ENCODE assay signal across 9 mouse cellular contexts in genomic region chr11:51059151-51059571, GRCm38 (mm10). TPM values are rescaled to one million over a fixed set of nuclear protein-coding genes. Genes with fewer than 3 reads are reported as not detected.
DNase-seq lines count a peak whose midpoint lies in the region; ATAC-seq and TF ChIP-seq lines count a peak whose summit lies in the region.
"Had no signal": no experiment of that assay in that cellular context is flagged by ENCODE, and none has a peak within 500 bp of the region (broad histone marks: within the 10 kb centered on the region; RNA-seq: fewer than 3 reads in every experiment).

Gene Zfp354a (plus strand): TSS chr11:51059257.

- H3K4me2 ChIP-seq in heart, embryonic 11.5 days, result peak within 1 kb of the TSS; percentile 72
- H3K4me2 ChIP-seq in kidney, embryonic 15.5 days, result peak within 1 kb of the TSS; percentile 83
- peak within 1 kb of the TSS; percentile 83 for H3K4me2 ChIP-seq in limb, embryonic 13.5 days (replicated peaks)
- H3K4me2 ChIP-seq in midbrain, postnatal 0 days (ENCODE audit: low read depth, low read length, poor library complexity, severe bottlenecking), result peak within 1 kb of the TSS; percentile 77

- H3K27ac ChIP-seq in embryonic fibroblast, embryonic 13.5 days (ENCODE audit: insufficient read depth, low read length), result no peak within 1 kb of the TSS
- H3K27ac ChIP-seq in heart, embryonic 11.5 days (ENCODE audit: low read depth, low read length), result peak within 1 kb of the TSS; percentile 64
- H3K27ac ChIP-seq in kidney, embryonic 15.5 days, result peak within 1 kb of the TSS; percentile 59; the same call in 1 of the 2 replicates
- no peak within 1 kb of the TSS for H3K27ac ChIP-seq in limb, embryonic 13.5 days
- peak within 1 kb of the TSS; percentile 70 for H3K27ac ChIP-seq in midbrain, postnatal 0 days (ENCODE audit: low read depth, low read length)

- H3K9me3 ChIP-seq in heart, embryonic 11.5 days (replicated peaks; ENCODE audit: control insufficient read depth, low read length), result no peaks in the 10 kb centered on the region
- H3K9me3 ChIP-seq in kidney, embryonic 15.5 days (replicated peaks), result no peaks in the 10 kb centered on the region
- no peaks in the 10 kb centered on the region for H3K9me3 ChIP-seq in limb, embryonic 13.5 days
- H3K9me3 ChIP-seq in midbrain, postnatal 0 days (ENCODE audit: low read length), result no peaks in the 10 kb centered on the region

- H3K4me1 ChIP-seq in embryonic fibroblast, embryonic 13.5 days (ENCODE audit: control insufficient read depth, insufficient read depth, low read length), result peaks cover 5% of the 10 kb centered on the region
- peaks cover 4% of the 10 kb centered on the region for H3K4me1 ChIP-seq in heart, embryonic 11.5 days (ENCODE audit: control insufficient read depth, insufficient read depth, low read length)
- H3K4me1 ChIP-seq in kidney, embryonic 15.5 days, result peaks cover 8% of the 10 kb centered on the region
- H3K4me1 ChIP-seq in limb, embryonic 13.5 days, result peaks cover 8% of the 10 kb centered on the region
- H3K4me1 ChIP-seq in midbrain, postnatal 0 days (ENCODE audit: insufficient read depth, low read length), result 0 out of 2 replicates have a peak, but pooled peaks cover 3% of the 10 kb centered on the region

- H3K4me3 ChIP-seq in embryonic fibroblast, embryonic 13.5 days (ENCODE audit: insufficient read depth, low read length), result peak within 1 kb of the TSS; percentile 94
- H3K4me3 ChIP-seq in heart, embryonic 11.5 days (ENCODE audit: low read depth, low read length), result peak within 1 kb of the TSS; percentile 86
- peak within 1 kb of the TSS; percentile 67 for H3K4me3 ChIP-seq in kidney, embryonic 15.5 days (replicated peaks)
- peak within 1 kb of the TSS; percentile 77 for H3K4me3 ChIP-seq in limb, embryonic 13.5 days
- H3K4me3 ChIP-seq in midbrain, postnatal 0 days (ENCODE audit: low read depth, low read length), result peak within 1 kb of the TSS; percentile 80

- peaks cover 3% of the 10 kb centered on the region; the same call in 1 of the 2 replicates for H3K36me3 ChIP-seq in heart, embryonic 11.5 days (ENCODE audit: control insufficient read depth, insufficient read depth, low read length)
- peaks cover 28% of the 10 kb centered on the region for H3K36me3 ChIP-seq in kidney, embryonic 15.5 days
- peaks cover 29% of the 10 kb centered on the region for H3K36me3 ChIP-seq in limb, embryonic 13.5 days
- peaks cover 17% of the 10 kb centered on the region for H3K36me3 ChIP-seq in midbrain, postnatal 0 days (ENCODE audit: insufficient read depth, low read length)
- H3K36me3 ChIP-seq: G1E had no signal

- peak; percentile 66 for DNase-seq in 3T3-L1 (ENCODE audit: low read depth, low spot score)
- DNase-seq in brain, adult 2 months (ENCODE audit: low read depth, low spot score), result peak; percentile 95
- DNase-seq in midbrain, postnatal 0 days (ENCODE audit: low spot score), result peak; percentile 89
- peak; percentile 82 for DNase-seq in testis, postnatal 10 days (ENCODE audit: low spot score)

- 0% methylated on average over 32 of the region's 32 CpGs for WGBS in heart, embryonic 11.5 days (ENCODE audit: insufficient replicate concordance)
- 0% methylated on average over 32 of the region's 32 CpGs for WGBS in kidney, embryonic 15.5 days
- WGBS in limb, embryonic 13.5 days, result under 1% methylated on average over 32 of the region's 32 CpGs
- under 1% methylated on average over 30 of the region's 32 CpGs for WGBS in midbrain, postnatal 0 days

- peak; percentile 87 for ATAC-seq in heart, embryonic 11.5 days (replicated peaks; ENCODE audit: insufficient number of reproducible peaks, low FRiP score, low TSS enrichment)
- ATAC-seq in kidney, embryonic 15.5 days (replicated peaks; ENCODE audit: low FRiP score), result peak; percentile 96
- peak; percentile 92 for ATAC-seq in limb, embryonic 13.5 days (ENCODE audit: low FRiP score, low read depth)
- peak; percentile 91 for ATAC-seq in midbrain, postnatal 0 days (ENCODE audit: low FRiP score)

- no peak for TF ChIP-seq CTCF in embryonic fibroblast, embryonic 13.5 days (IDR thresholded peaks at IDR 0.05; ENCODE audit: borderline replicate concordance, insufficient read depth, low read length)
- peak; percentile 48 for TF ChIP-seq CTCF in midbrain, postnatal 0 days (IDR thresholded peaks at IDR 0.05)

- peak; percentile 46 for TF ChIP-seq POLR2A in embryonic fibroblast, embryonic 13.5 days (IDR thresholded peaks at IDR 0.05; ENCODE audit: low read depth, low read length)

- H3K9ac ChIP-seq in heart, embryonic 11.5 days (ENCODE audit: low read depth, low read length), result peak within 1 kb of the TSS; percentile 85
- H3K9ac ChIP-seq in kidney, embryonic 15.5 days, result peak within 1 kb of the TSS; percentile 61
- peak within 1 kb of the TSS; percentile 79 for H3K9ac ChIP-seq in limb, embryonic 13.5 days
- H3K9ac ChIP-seq in midbrain, postnatal 0 days (replicated peaks; ENCODE audit: low read length, poor library complexity, severe bottlenecking), result peak within 1 kb of the TSS; percentile 75

- H3K27me3 ChIP-seq in heart, embryonic 11.5 days (ENCODE audit: control insufficient read depth, insufficient read depth, low read length), result no peaks in the 10 kb centered on the region
- no peaks in the 10 kb centered on the region for H3K27me3 ChIP-seq in kidney, embryonic 15.5 days
- no peaks in the 10 kb centered on the region for H3K27me3 ChIP-seq in limb, embryonic 13.5 days
- H3K27me3 ChIP-seq in midbrain, postnatal 0 days (ENCODE audit: insufficient read depth, low read length), result no peaks in the 10 kb centered on the region

RNA-seq across cellular contexts. Expression of gene Zfp354a, which starts in this region (rescaled TPM):
- polyA plus RNA-seq in embryonic fibroblast, embryonic 13.5 days (2011; ENCODE audit: insufficient read length, low read depth, missing spikeins), result 5.0 and 6.4 TPM in 2 replicates
- polyA plus RNA-seq in heart, embryonic 11.5 days (2014; fragmentation: Nextera tagmentation; extraction: Ambion mirVana), result 6.6 and 8.2 TPM in 2 replicates
- polyA plus RNA-seq in kidney, embryonic 15.5 days (2015; fragmentation: Nextera tagmentation; extraction: Ambion mirVana), result 9.7 and 12.7 TPM in 2 replicates
- 10.2 and 11.8 TPM in 2 replicates for polyA plus RNA-seq in limb, embryonic 13.5 days (2015; fragmentation: Nextera tagmentation; extraction: Ambion mirVana)
- 8.3 and 9.3 TPM in 2 replicates for total RNA-seq in midbrain, postnatal 0 days (2014; rRNA removed)
- polyA plus RNA-seq in midbrain, postnatal 0 days (2015; fragmentation: Nextera tagmentation; extraction: Ambion mirVana), result 9.9 and 12.5 TPM in 2 replicates
- total RNA-seq: G1E had no signal
- polyA plus RNA-seq: G1E had no signal

Comparison
In these comparisons a context has a peak if more than half of its experiments do, and no peak if none do; other contexts are left out.
1. H3K27ac ChIP-seq: peak in heart, embryonic 11.5 days (single experiment), kidney, embryonic 15.5 days (single experiment) and midbrain, postnatal 0 days (single experiment); none in embryonic fibroblast, embryonic 13.5 days (single experiment) and limb, embryonic 13.5 days (single experiment).
2. Peak in every context shown above with its lines, with median percentiles within 50 percentile points of each other: DNase-seq, H3K4me3 ChIP-seq, ATAC-seq, H3K4me2 ChIP-seq and H3K9ac ChIP-seq.